Comparison of ENCODE assay signal across 10 mouse cellular contexts in genomic region chr5:99927951-99928350, GRCm38 (mm10). TPM values are rescaled to one million over a fixed set of nuclear protein-coding genes. Genes with fewer than 3 reads are reported as not detected.
DNase-seq lines count a peak whose midpoint lies in the region; ATAC-seq lines count a peak whose summit lies in the region.
"Had no signal": no experiment of that assay in that cellular context is flagged by ENCODE, and none has a peak within 500 bp of the region (broad histone marks: within the 10 kb centered on the region; RNA-seq: fewer than 3 reads in every experiment).

No protein-coding gene starts in this region.

- no peaks in the 10 kb centered on the region for H3K36me3 ChIP-seq in forebrain, embryonic 11.5 days (ENCODE audit: control insufficient read depth, insufficient read depth, low read length)
- H3K36me3 ChIP-seq in forebrain, embryonic 12.5 days (replicated peaks), result no peaks in the 10 kb centered on the region
- H3K36me3 ChIP-seq: limb, embryonic 12.5 days had no signal

- 49% methylated on average over 4 of the region's 4 CpGs for WGBS in forebrain, embryonic 11.5 days
- 53% methylated on average over 4 of the region's 4 CpGs for WGBS in forebrain, embryonic 12.5 days

- H3K4me3 ChIP-seq in forebrain, embryonic 11.5 days (ENCODE audit: low read depth, low read length), result no peak overlapping the region
- H3K4me3 ChIP-seq in forebrain, embryonic 12.5 days (replicated peaks), result no peak overlapping the region
- H3K4me3 ChIP-seq: limb, embryonic 12.5 days had no signal

- ATAC-seq in forebrain, embryonic 11.5 days (replicated peaks; ENCODE audit: low FRiP score), result no peak
- ATAC-seq in forebrain, embryonic 12.5 days (ENCODE audit: low FRiP score), result no peak
- ATAC-seq in neutrophil, adult 5-6 weeks (ENCODE audit: extremely low read depth, insufficient number of reproducible peaks, low FRiP score, poor library complexity, severe bottlenecking), result peak; percentile 75; the same call in 1 of the 2 replicates

- no peak overlapping the region for H3K4me2 ChIP-seq in forebrain, embryonic 11.5 days (ENCODE audit: low read depth, low read length, severe bottlenecking)
- H3K4me2 ChIP-seq in forebrain, embryonic 12.5 days, result no peak overlapping the region
- H3K4me2 ChIP-seq: limb, embryonic 12.5 days had no signal

- no peaks in the 10 kb centered on the region for H3K9me3 ChIP-seq in forebrain, embryonic 11.5 days (ENCODE audit: control insufficient read depth, low read length)
- no peaks in the 10 kb centered on the region for H3K9me3 ChIP-seq in forebrain, embryonic 12.5 days
- H3K9me3 ChIP-seq: limb, embryonic 12.5 days had no signal

- no peaks in the 10 kb centered on the region for H3K4me1 ChIP-seq in forebrain, embryonic 11.5 days (replicated peaks; ENCODE audit: control insufficient read depth, insufficient read depth, low read length)
- H3K4me1 ChIP-seq in forebrain, embryonic 12.5 days, result no peaks in the 10 kb centered on the region
- H3K4me1 ChIP-seq: limb, embryonic 12.5 days had no signal

- no peaks in the 10 kb centered on the region for H3K27me3 ChIP-seq in forebrain, embryonic 11.5 days (ENCODE audit: control insufficient read depth, insufficient read depth, low read length)
- H3K27me3 ChIP-seq in forebrain, embryonic 12.5 days, result no peaks in the 10 kb centered on the region
- H3K27me3 ChIP-seq: limb, embryonic 12.5 days had no signal

- DNase-seq in forebrain, embryonic 11.5 days (ENCODE audit: low spot score), result peak; percentile 64
- DNase-seq in urinary bladder, postnatal 14 days (ENCODE audit: low spot score), result peak; percentile 54
- DNase-seq in urinary bladder, adult 18-20 months (ENCODE audit: low spot score in 2 of 2), result no peak
- peak; percentile 49 for DNase-seq in embryo, embryonic 11 days
- peak; percentile 55 for DNase-seq in kidney, postnatal 14 days
- no peak for DNase-seq in layer of hippocampus, postnatal 14 days (ENCODE audit: low spot score in 2 of 2)

- no peak overlapping the region for H3K9ac ChIP-seq in forebrain, embryonic 11.5 days (ENCODE audit: low read length)
- no peak overlapping the region for H3K9ac ChIP-seq in forebrain, embryonic 12.5 days
- H3K9ac ChIP-seq: limb, embryonic 12.5 days had no signal

- H3K27ac ChIP-seq in forebrain, embryonic 11.5 days (ENCODE audit: low read depth, low read length), result no peak overlapping the region
- no peak overlapping the region for H3K27ac ChIP-seq in forebrain, embryonic 12.5 days
- H3K27ac ChIP-seq: limb, embryonic 12.5 days had no signal

RNA-seq across cellular contexts. Expression of gene Vamp9, which starts 21.9 kb away (rescaled TPM):
- polyA plus RNA-seq in forebrain, embryonic 11.5 days (2014; fragmentation: Nextera tagmentation; extraction: Ambion mirVana), result 0.51 TPM in 1 of 2 replicates, not detected in the other
- polyA plus RNA-seq in forebrain, embryonic 12.5 days (2016; fragmentation: Nextera tagmentation; extraction: Ambion mirVana), result 0.56 TPM in 1 of 2 replicates, not detected in the other
- not detected in 2 replicates for total RNA-seq in neutrophil, adult 5-6 weeks (2017)
- not detected for total RNA-seq in layer of hippocampus, postnatal 14 days (2021)
- polyA plus RNA-seq: limb, embryonic 12.5 days; stomach, embryonic 16.5 days had no signal

RNA-seq across cellular contexts. Expression of gene Hnrnpd, which starts 50.8 kb away (rescaled TPM):
- polyA plus RNA-seq in forebrain, embryonic 11.5 days (2014; fragmentation: Nextera tagmentation; extraction: Ambion mirVana), result 274 and 313 TPM in 2 replicates
- 464 and 515 TPM in 2 replicates for polyA plus RNA-seq in forebrain, embryonic 12.5 days (2016; fragmentation: Nextera tagmentation; extraction: Ambion mirVana)
- total RNA-seq in neutrophil, adult 5-6 weeks (2017), result 104 TPM in 2 replicates
- 100 to 1,000 TPM; 215 to 229 TPM for total RNA-seq in layer of hippocampus, postnatal 14 days (2021)

RNA-seq across cellular contexts. Expression of gene 4930524J08Rik, which starts 50.9 kb away (rescaled TPM):
- 2.8 and 3.4 TPM in 2 replicates for polyA plus RNA-seq in forebrain, embryonic 11.5 days (2014; fragmentation: Nextera tagmentation; extraction: Ambion mirVana)
- polyA plus RNA-seq in forebrain, embryonic 12.5 days (2016; fragmentation: Nextera tagmentation; extraction: Ambion mirVana), result 2.3 and 3.0 TPM in 2 replicates
- total RNA-seq in neutrophil, adult 5-6 weeks (2017), result not detected in 2 replicates
- total RNA-seq in layer of hippocampus, postnatal 14 days (2021), result 1 to 10 TPM; 1.6 to 4.2 TPM

Comparison
In these comparisons a context has a peak if more than half of its experiments do, and no peak if none do; other contexts are left out.
1. DNase-seq: peak in forebrain, embryonic 11.5 days (single experiment), urinary bladder, postnatal 14 days (single experiment), embryo, embryonic 11 days (single experiment) and kidney, postnatal 14 days (single experiment); none in urinary bladder, adult 18-20 months (0 of 2) and layer of hippocampus, postnatal 14 days (0 of 2).